18 mouse cellular contexts compared by ENCODE assay signal in genomic region chr10:111060626-111061025, GRCm38 (mm10). TPM values are rescaled to one million over a fixed set of nuclear protein-coding genes. Genes with fewer than 3 reads are reported as not detected.
DNase-seq lines count a peak whose midpoint lies in the region; ATAC-seq and TF ChIP-seq lines count a peak whose summit lies in the region.
"Had no signal": no experiment of that assay in that cellular context is flagged by ENCODE, and none has a peak within 500 bp of the region (broad histone marks: within the 10 kb centered on the region; RNA-seq: fewer than 3 reads in every experiment).

No protein-coding gene starts in this region.

- H3K36me3 ChIP-seq in kidney, adult 2 months (ENCODE audit: control insufficient read depth, insufficient read depth, low read length) = no peaks in the 10 kb centered on the region
- no peaks in the 10 kb centered on the region for H3K36me3 ChIP-seq in kidney, embryonic 14.5 days (ENCODE audit: control insufficient read depth, insufficient read depth, low read length)
- H3K36me3 ChIP-seq: embryonic facial prominence, embryonic 12.5 days; midbrain, embryonic 12.5 days; neural tube, embryonic 13.5 days had no signal

- peak; percentile 18 to 33 for DNase-seq in adrenal gland, postnatal 36 days
- DNase-seq in adrenal gland, postnatal 4 days (ENCODE audit: low spot score in 2 of 2) = no peak
- DNase-seq in kidney, adult 2 months = peak; percentile 74
- peak; percentile 55 for DNase-seq in kidney, postnatal 14 days
- DNase-seq in thymus, adult 18-20 months = no peak
- DNase-seq: adrenal gland, postnatal 10 days; cerebellum, adult 9-10 months; left cerebral cortex, postnatal 4 days; right cerebral cortex, postnatal 25 days; thymus, postnatal 36 days had no signal

- 57% methylated on average over 8 of the region's 8 CpGs for WGBS in kidney, adult 2 months
- WGBS in kidney, embryonic 14.5 days = 82% methylated on average over 8 of the region's 8 CpGs

- H3K27ac ChIP-seq in kidney, adult 2 months (ENCODE audit: insufficient read depth, low read depth, low read length) = peak overlapping the region; percentile 94
- no peak overlapping the region for H3K27ac ChIP-seq in kidney, embryonic 14.5 days (ENCODE audit: low read depth, low read length)
- peak overlapping the region; percentile 93 for H3K27ac ChIP-seq in brown adipose tissue, adult 24 weeks (replicated peaks; ENCODE audit: low read depth, low read length)
- H3K27ac ChIP-seq: embryonic facial prominence, embryonic 12.5 days; midbrain, embryonic 12.5 days; neural tube, embryonic 13.5 days had no signal

- 0 out of 2 replicates have a peak, but pooled peaks cover 4% of the 10 kb centered on the region for H3K4me1 ChIP-seq in kidney, adult 2 months (ENCODE audit: control insufficient read depth, insufficient read depth, low read length)
- no peaks in the 10 kb centered on the region for H3K4me1 ChIP-seq in kidney, embryonic 14.5 days (ENCODE audit: control insufficient read depth, insufficient read depth, low read length)
- peaks cover 8% of the 10 kb centered on the region for H3K4me1 ChIP-seq in brown adipose tissue, adult 24 weeks (ENCODE audit: control insufficient read depth, insufficient read depth, insufficient read length, low read length)
- H3K4me1 ChIP-seq: embryonic facial prominence, embryonic 12.5 days had no signal

- no peak for TF ChIP-seq CTCF in kidney, adult 2 months (conservative IDR thresholded peaks at IDR 0.05; ENCODE audit: insufficient read depth, insufficient read length, low read depth, low read length)

- H3K9me3 ChIP-seq in kidney, embryonic 14.5 days (ENCODE audit: control insufficient read depth, low read length) = no peaks in the 10 kb centered on the region
- H3K9me3 ChIP-seq: embryonic facial prominence, embryonic 12.5 days; midbrain, embryonic 12.5 days; neural tube, embryonic 13.5 days had no signal

- no peak for TF ChIP-seq POLR2A in kidney, adult 2 months (IDR thresholded peaks at IDR 0.05; ENCODE audit: low read depth, low read length)

- H3K4me3 ChIP-seq in kidney, adult 2 months (ENCODE audit: insufficient read depth, low read depth, low read length) = no peak overlapping the region
- H3K4me3 ChIP-seq in kidney, embryonic 14.5 days (ENCODE audit: low read length) = no peak overlapping the region
- no peak overlapping the region; the same call in 1 of the 2 replicates for H3K4me3 ChIP-seq in brown adipose tissue, adult 24 weeks (ENCODE audit: insufficient read depth, low read depth, low read length)
- H3K4me3 ChIP-seq: embryonic facial prominence, embryonic 12.5 days; midbrain, embryonic 12.5 days; neural tube, embryonic 13.5 days had no signal

- H3K9ac ChIP-seq in kidney, embryonic 14.5 days (ENCODE audit: low read depth, low read length) = no peak overlapping the region
- H3K9ac ChIP-seq: embryonic facial prominence, embryonic 12.5 days; midbrain, embryonic 12.5 days; neural tube, embryonic 13.5 days had no signal

- no peak overlapping the region for H3K4me2 ChIP-seq in kidney, embryonic 14.5 days (replicated peaks; ENCODE audit: low read depth, low read length)
- H3K4me2 ChIP-seq: embryonic facial prominence, embryonic 12.5 days; liver, embryonic 11.5 days; midbrain, embryonic 12.5 days; neural tube, embryonic 13.5 days had no signal

- ATAC-seq in kidney, embryonic 14.5 days (ENCODE audit: low FRiP score, low TSS enrichment) = no peak
- ATAC-seq: forebrain, embryonic 16.5 days had no signal

- no peaks in the 10 kb centered on the region for H3K27me3 ChIP-seq in kidney, adult 2 months (replicated peaks; ENCODE audit: control insufficient read depth, insufficient read depth, low read length)
- no peaks in the 10 kb centered on the region for H3K27me3 ChIP-seq in kidney, embryonic 14.5 days (ENCODE audit: control insufficient read depth, insufficient read depth, low read length)
- H3K27me3 ChIP-seq: CH12.LX; embryonic facial prominence, embryonic 12.5 days; midbrain, embryonic 12.5 days; neural tube, embryonic 13.5 days had no signal

RNA-seq across cellular contexts. Expression of gene Zdhhc17, which starts 50.7 kb away (rescaled TPM):
- 10 to 100 TPM; 34.6 to 40.1 TPM for total RNA-seq in adrenal gland, postnatal 36 days (2021)
- total RNA-seq in adrenal gland, postnatal 4 days (2021) = 10 to 100 TPM; 41.2 to 45.4 TPM
- polyA plus RNA-seq in kidney, adult 2 months (2012; rRNA removed) = 15.9 and 16.5 TPM in 2 replicates
- polyA plus RNA-seq in kidney, embryonic 14.5 days (2014; fragmentation: Nextera tagmentation; extraction: Ambion mirVana) = 18.2 and 33.5 TPM in 2 replicates
- 10.1 and 14.5 TPM in 2 replicates for polyA plus RNA-seq in brown adipose tissue, adult 24 weeks (2012; ENCODE audit: insufficient read depth, insufficient read length, missing spikeins)

Comparison
In these comparisons a context has a peak if more than half of its experiments do, and no peak if none do; other contexts are left out.
1. DNase-seq: peak in adrenal gland, postnatal 36 days (2 of 2), kidney, adult 2 months (single experiment) and kidney, postnatal 14 days (single experiment); none in adrenal gland, postnatal 4 days (0 of 2) and thymus, adult 18-20 months (0 of 2).